Mouse (Mus musculus): ENCODE results near the gene Tjp2. TPM values are rescaled to one million over a fixed set of nuclear protein-coding genes. Genes with fewer than 3 reads are reported as not detected.

The Tjp2 gene
- polyA plus RNA-seq, 2 experiments, result 12.1 to 14.9 TPM

- H3K27me3 ChIP-seq (ENCODE audit: control insufficient read depth, insufficient read depth, low read length), result no peaks in the 10 kb centered on the region
- no peak overlapping the region for H3K4me3 ChIP-seq (replicated peaks; ENCODE audit: low read length)
- H3K4me2 ChIP-seq (replicated peaks; ENCODE audit: low read depth, low read length, severe bottlenecking), result no peak overlapping the region
- WGBS, result 85% methylated on average over 10 of the region's 10 CpGs
- no peak overlapping the region for H3K27ac ChIP-seq (replicated peaks; ENCODE audit: low read depth, low read length)
- ATAC-seq (ENCODE audit: low FRiP score, low read depth) (no peak), DNase-seq (ENCODE audit: low spot score) (no peak)
- no peak for TF ChIP-seq POLR2A (IDR thresholded peaks at IDR 0.05; ENCODE audit: borderline replicate concordance, extremely low read depth, insufficient read depth, insufficient read length)
- no peaks in the 10 kb centered on the region for H3K4me1 ChIP-seq (ENCODE audit: control insufficient read depth, insufficient read depth, low read length)
- H3K9me3 ChIP-seq (ENCODE audit: control insufficient read depth, low read length), result no peaks in the 10 kb centered on the region
- H3K9ac ChIP-seq (ENCODE audit: low read depth, low read length, severe bottlenecking), result no peak overlapping the region
- no peaks in the 10 kb centered on the region for H3K36me3 ChIP-seq (ENCODE audit: control insufficient read depth, insufficient read depth, low read length)
Observed at GRCm38 (mm10) chr19:24046395-24046993, 178.3 kb downstream of the Tjp2 start.

Other genes with a start within 250 kb of the Tjp2 start
- 4.5 and 5.0 TPM in 2 replicates for gene Fam189a2, start 194.0 kb downstream of the Tjp2 start, polyA plus RNA-seq (2012; rRNA removed)
- gene Fam189a2, start 194.0 kb downstream of the Tjp2 start, polyA plus RNA-seq (2014; fragmentation: Nextera tagmentation; extraction: Ambion mirVana), result 0.94 and 1.0 TPM in 2 replicates
- 23.4 and 24.1 TPM in 2 replicates for gene Fxn, start 55.6 kb upstream of the Tjp2 start, polyA plus RNA-seq (2012; rRNA removed)
- gene Fxn, start 55.6 kb upstream of the Tjp2 start, polyA plus RNA-seq (2014; fragmentation: Nextera tagmentation; extraction: Ambion mirVana), result 41.2 and 43.5 TPM in 2 replicates

Measured in limb, embryonic 14.5 days (tissue).